Mouse (Mus musculus) erythroblast, adult 5-6 weeks (primary cell): ENCODE results near the gene Lcp1. TPM values are rescaled to one million over a fixed set of nuclear protein-coding genes. Genes with fewer than 3 reads are reported as not detected.
A peak's percentile ranks its signal among the peaks of the same experiment; 100 is the strongest.
"Not testable (repeated sequence)": the region's sequence is repeated elsewhere in the genome, so short reads cannot be mapped to it uniquely, and the experiment has no call there.

Experiments
- ATAC-seq: replicated peaks from 2 replicates; pipeline ENCODE4 v1.8.0; 2016; ENCODE audit warnings: moderate number of reproducible peaks, mild to moderate bottlenecking, moderate TSS enrichment, inconsistent platforms; ENCODE audit not compliant: poor library complexity, low FRiP score, severe bottlenecking
- total RNA-seq, 2 experiments: library from RNA; stranded (forward) in 1 of 2; stranded (reverse) in 1 of 2; fragments of 150-400 nt in 1 of 2; fragments of 200-764, 138-1000 nt in 1 of 2; gene quantifications; 2 replicates each; pipeline versions ENCODE4 v1.2.3 to v1.2.4; 2015 to 2017; ENCODE audit warnings: low replicate concordance in 2 of 2

Gene Lcp1
- 249 and 278 TPM in 2 replicates for total RNA-seq (2015; ENCODE audit: low replicate concordance)
- total RNA-seq (2017; ENCODE audit: low replicate concordance): 130 and 135 TPM in 2 replicates

DNA sequence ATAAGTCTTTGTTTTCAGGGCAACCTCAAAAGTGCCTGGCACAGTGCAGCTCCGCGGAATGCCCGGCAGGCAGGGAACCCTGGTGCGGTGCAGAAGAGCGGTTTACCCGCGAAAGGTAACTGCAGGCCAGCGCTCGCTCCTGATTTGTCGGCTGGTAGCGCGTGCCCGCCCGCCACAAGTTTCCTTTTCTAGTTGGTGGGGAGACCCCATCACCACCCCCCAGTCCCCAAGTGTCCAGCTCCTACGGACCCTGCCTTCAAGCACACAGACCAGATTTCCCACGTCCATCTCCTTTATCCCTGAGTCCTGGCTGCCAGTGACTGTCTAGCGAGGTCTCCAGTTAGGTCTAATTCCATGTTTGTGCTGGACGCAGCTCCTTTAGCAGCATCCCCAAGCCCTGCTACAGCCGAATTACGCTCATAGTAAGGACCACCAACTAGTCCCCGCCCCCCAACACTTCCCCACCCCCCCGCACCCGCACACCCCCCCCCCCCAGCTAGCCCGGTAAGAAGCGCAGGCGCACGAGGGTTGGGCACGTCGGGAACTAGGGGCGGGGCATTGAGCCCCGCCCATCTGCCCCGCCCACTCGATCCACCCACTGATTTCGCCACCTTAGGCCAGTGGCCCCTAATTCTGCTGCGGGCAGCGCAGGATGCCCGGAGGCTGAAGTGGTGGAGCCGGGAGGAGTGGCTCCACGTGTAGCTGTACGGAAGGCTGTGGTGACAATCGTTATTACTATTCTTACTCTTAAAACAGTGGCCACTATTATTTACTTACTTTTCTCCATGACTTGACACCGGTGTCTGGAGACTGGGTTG lies at the start of gene Lcp1, which contains the start of gene Lrrc63:
TSS of gene Lcp1 (plus strand) at position 601 of the 818 bp plus-strand sequence.
TSS of gene Lrrc63 (minus strand) at position 381 of the 818 bp plus-strand sequence.
- peak; percentile 94 for ATAC-seq

DNA sequence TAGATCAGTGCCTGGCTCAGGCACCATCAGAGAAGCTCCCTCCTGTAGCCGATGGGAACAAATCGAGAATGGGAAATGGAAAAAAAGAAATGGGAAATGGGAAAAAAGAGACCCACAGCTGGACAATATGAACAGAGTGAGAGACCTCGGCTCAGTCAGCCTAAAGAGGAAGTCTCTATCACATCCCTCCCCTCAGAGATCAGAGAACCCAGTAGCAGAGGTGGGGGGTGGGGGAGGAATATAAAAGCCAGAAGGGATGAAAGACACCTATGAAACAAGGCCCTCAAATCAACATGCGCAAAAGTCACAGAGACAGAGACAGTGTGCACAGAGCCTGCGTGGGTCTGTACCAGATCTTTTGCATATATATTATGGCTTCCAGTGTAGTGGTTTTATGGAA lies 27.9 kb upstream of the Lcp1 start:
- ATAC-seq: no peak

DNA sequence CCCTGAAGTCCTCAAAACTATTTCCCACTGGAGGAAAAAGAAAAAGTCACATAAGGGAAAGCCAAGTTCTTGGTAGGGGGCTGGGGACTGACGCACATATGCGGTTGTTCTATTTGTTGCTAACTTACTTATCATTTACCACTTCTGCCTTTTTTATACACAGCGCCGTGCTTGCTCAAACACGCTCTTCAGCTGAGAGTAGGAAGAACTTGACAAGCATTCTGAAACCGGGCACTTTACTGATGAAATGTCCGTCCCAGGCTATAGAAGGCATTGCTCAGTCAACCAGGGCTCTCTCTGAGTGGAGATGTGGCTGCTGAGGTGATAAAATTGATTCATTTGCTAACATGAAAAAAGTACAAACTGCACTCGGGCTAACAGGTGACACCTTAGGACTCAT lies 9.2 kb upstream of the Lcp1 start:
- no peak for ATAC-seq

DNA sequence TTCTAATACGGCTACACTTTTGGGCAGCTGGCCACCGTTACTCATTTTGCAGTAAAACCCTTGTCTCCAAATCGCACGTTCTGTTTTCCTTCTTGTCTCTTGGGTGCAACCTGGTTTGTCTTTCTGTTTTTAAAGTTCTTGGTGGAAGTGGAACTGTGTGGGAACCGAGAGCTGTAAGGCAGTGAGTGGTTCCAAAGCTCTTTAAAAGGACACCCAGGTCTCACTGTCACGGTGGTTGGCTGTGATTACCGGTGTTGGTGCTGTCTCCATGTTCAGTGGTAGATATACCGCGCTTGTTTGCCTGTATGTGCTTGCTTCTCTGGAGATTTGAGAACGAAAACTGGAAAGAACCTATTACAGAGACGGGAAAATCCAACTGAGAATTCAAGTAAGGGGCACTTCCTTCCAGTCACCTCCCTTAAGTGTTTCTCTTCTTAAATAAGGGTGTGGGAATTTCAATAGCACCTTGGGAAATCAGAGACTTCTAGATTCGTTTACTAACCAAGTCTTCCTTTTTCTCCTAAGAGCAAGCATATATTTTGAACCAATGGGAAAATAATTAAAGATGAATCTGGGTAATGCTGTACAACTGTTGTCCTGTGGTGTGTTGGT lies 529 bp downstream of the Lcp1 start:
- peak; percentile 56; the same call in 1 of the 2 replicates for ATAC-seq

DNA sequence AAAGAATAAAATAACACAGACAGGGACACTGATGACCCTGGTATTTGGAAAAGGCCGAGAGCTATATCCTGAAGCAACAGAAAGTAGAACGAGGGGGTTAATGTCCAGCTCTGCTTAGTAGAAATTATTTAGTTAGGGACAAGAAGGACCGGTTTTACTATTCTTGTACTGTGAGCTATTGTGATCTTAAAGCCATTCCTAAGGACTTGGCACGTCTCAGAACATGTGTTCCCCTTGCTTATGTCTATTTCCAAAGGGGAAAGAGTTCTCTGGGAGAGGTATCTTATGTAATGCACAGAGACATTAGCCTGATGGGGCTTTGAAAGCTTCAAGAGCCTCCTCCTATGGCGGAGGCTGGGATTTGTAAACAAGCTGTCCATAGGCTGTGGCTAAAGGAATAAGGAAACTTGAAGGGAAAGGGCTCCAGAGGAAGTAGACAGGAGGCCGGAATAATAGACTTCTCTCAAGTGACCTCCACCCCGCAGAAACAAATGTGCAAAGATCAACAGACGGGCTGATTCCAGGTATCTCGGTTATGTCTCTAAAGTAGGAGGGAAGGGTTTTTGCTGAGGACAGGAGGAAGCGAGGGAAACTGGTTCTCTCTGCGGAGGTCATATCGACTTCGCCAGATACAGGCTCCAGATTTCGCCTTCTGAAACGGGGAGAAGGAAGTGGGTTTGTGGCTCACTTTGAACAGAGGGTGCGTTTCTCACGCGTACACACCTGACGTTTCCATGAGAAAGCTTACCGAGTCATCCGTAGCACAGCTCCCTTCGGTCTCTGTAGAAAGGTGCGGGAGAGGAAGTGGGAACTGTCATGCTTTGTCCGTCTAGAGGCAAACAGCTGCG lies 5.4 kb downstream of the Lcp1 start:
- ATAC-seq: no peak

DNA sequence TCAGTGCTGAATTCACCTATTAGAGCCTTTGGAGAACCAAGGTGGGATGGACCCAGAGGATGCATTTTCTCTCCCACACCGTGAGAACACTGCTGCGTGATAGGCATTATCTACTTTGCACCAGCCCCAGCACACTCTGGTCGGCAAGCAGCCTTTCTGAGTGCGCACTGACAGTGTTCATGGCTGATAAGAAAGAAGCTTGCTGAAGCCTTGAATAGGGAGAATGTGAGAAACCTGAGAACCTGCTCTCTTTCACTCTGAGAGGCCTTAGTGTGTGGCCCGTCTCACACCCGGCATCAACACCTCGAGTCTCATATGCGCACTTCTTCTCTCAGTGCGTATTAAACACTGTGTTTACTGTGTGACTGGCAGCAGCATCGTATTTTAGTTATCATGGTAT lies 7.6 kb downstream of the Lcp1 start:
- peak; percentile 93 for ATAC-seq

DNA sequence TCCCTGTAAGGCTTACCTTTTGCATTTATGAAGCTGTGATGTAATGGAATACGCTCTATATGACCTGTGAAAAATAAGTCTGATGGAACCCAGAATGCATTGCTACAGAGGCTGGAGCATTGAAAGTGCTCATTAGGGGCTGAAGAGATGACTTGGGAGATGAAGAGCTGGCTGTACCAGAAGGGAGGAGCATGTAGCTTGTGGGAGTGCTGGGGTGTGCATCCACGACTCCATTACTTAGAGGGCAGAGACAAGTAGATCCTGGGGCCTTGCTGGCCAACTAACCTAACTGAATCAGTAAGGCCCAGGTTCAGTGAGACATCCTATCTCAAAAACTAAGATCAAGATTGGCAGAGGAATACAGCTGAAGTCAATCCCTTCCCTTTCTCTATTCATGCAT lies 8.3 kb downstream of the Lcp1 start:
- ATAC-seq: peak; percentile 73

DNA sequence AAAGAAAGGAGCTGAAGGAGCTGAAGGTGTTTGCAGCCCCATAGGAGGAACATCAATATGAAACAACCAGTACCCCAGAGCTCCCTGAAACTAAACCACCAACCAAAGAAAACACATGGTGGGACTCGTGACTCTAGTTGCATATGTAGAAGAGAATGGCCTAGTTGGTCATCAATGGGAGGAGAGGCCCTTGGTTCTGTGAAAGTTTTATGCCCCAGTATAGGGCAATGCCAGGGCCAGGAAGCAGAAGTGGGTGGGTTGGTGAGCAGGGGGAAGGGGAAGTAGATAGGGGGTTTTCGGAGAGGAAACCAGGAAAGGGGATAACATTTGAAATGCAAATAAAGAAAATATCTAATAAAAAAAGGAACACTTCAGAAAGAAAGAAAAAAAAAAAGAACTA lies 16.8 kb downstream of the Lcp1 start:
- ATAC-seq: not testable (repeated sequence)

DNA sequence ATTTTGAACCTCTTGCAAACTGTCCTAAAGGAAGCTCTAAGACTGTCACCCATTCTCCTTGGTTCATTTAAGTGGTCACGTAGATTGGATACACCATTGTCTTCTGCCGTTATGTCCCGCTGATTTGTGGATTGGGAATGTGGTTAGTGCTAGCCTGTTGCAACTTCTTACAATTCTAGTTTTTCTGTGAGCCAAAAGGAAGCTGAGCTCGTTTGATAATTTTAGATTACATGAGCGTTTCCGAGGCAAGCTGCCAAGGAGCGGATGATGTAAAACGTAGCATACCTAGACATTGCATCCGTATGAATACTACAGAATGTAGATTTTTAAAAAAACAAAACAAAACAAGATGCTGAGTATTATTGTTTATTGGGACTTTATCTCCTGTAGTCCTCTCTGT lies 17.3 kb downstream of the Lcp1 start:
- ATAC-seq: no peak

DNA sequence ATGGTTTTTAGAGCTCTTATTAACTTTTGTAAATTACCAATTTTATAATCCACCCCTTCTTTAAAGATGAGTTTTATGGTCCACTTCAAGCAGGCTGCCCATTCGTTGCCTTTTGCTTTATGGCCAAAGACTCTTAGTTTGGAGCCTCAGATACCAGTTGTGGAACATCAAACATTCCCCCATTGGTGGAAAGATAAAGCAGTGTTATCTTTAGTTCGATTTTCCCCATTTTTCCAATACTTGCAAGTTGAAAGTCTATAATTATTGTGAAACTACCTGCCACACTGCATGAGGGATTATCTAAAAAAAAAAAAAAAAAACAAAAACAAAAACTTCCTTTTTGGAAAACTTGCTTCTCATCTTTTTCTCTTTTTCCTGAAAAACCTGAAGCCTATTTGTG lies 19.8 kb downstream of the Lcp1 start:
- ATAC-seq: no peak

DNA sequence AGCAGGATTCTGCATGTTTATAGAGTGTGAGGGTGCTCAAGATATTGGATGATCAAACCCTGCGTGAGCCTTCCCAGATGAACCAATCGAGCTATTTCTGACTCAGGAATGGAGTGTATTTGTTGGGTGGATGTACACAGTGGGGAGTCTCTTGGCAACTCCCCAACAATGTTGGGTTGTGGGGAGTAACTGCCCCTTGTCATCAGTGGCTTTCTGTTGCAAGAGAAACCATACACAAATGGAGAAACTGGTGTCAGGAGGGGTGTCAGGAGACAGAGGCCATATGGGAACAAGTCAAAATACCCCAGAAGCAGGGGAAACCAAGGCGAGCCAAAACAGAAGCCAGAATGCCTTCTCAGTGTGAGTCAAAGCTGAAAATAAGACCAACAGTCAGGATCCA lies 20.2 kb downstream of the Lcp1 start:
- no peak for ATAC-seq

DNA sequence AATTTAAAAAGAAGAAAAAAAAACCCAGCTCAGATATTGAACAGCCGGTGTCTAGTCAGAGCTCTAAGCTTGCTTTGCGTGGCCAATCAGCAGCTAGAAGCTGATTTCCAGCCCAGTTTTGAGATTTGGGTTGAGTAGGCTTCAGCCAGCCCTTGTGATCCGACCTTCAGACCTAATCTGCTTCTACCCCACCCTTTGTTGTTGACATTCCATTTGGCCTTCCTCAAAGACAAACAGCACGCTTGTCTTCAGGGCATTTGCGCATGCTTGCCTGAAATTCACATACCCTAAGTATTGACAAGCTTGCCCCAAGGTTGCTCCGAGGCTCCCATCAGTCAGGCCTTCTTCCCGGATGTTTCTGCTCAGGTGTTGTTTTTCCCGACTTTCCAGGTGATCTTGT lies 23.6 kb downstream of the Lcp1 start:
- ATAC-seq: no peak

DNA sequence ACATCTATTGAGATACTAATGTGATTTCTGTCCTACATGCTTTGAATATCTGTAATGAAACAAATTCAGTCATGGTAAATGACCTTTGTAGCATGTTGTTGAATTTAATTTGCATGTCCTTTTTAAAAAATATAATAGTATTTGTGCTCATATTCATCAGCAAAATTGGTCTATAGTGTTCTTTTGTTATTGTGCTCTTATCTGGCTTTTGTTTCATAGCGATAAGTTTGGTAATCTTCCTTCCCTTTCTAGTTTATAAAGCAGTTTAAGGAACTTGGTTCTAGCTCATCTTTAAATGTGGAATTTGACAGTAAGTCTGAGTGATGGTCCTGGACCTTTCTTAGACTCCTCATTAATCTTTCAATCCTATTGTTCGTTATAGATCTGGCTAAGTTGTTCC lies 28.5 kb downstream of the Lcp1 start:
- no peak for ATAC-seq

DNA sequence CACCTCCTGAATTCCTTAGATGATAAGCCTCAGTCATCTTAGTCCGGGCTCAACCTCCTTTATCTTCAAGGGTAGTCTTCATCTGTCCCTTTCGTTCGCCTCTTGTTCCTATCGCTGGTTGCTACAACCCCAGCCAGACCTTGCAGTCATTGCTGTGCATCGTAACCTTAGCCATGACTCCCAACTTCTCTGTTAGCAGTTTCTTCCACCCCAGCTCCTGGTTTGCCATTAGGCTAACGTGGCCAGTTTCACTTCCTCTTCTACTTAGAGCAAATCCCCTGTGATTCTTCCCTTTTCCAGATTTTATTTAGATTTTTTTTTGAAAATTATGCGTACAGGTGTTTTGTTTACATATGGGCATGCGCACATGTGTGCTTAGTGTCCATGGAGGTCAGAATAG lies 33.0 kb downstream of the Lcp1 start:
- ATAC-seq: no peak

DNA sequence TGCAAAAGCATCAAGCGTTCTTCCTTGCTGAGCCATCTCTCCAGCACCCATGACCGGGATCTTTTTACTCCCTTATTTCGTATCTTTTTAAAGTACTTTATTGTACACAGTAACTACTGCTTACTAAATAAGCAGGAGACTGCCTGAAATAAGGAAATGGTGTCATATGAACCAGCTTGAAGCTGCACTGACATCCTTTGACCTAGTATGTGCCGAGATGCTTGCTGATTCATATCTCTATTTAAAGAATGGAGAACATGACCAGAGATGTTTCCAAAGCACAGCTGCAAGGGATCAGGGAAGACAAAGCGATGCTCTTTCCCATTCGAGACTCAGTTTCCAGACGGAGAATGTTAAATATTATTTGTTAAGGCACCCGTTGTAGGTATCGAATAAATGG lies 33.4 kb downstream of the Lcp1 start:
- ATAC-seq: no peak

DNA sequence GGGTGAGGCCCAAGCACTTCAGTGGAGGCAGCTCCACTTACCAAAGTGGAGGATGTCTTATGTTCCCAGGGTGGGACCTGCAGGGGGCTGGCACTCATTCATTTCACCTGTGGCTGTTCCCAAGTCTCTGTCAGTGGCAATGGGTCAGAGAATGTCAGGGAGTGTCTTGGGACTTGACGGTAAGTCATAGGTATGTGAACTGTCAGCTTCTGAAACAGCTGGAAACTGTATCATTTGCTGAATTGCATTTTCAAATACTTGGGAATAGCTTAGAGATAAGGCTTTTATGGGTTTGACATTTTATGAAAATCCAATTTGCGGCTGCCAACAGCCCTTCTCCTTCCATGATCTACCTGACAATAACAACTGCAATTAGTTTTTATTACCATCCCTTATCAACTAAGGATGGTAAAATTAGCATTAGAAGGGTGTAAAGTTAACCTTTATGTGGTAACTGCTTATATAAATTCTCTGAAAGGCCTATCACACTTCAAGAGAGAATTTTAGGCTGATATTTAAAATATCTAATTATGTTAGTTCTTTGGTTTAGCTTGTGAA lies 34.8 kb downstream of the Lcp1 start:
- no peak for ATAC-seq

DNA sequence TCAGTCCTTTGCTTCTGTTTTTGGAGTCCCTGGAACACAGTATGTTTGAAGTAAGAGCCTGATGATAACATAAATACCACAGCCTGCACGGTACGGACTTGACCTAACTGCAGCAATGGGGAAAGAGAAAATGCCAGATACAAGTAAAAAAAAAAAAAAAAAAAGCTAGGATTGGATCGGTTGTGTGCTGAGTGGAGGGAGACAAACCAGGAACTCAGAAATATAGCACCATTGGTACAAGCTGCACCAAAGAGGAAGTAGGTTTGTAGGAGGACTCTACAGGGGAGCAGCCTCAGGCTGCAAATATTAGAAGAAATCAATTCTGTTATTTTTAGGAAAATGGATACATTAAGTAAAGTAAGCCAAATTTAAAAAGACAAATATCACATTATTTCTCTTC lies 37.6 kb downstream of the Lcp1 start:
- ATAC-seq: no peak

DNA sequence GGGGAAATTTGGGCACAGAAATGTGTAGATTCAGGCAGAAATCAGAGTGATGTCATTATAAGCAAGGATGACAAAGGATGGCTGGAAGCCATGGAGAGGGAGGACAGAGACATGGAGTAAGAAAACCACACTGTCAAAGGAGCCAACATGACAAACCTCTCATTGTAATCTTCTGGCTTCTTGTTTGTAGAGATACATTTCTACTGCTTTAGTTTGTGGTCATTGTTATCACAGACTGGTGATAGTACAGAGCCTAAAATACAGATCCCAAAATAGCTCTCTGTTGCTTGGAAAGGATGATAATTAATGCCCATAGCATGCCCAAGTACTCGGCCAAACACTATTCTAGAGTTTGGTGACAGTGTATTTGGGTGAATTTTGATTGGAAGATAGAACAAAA lies 39.6 kb downstream of the Lcp1 start:
- no peak for ATAC-seq

DNA sequence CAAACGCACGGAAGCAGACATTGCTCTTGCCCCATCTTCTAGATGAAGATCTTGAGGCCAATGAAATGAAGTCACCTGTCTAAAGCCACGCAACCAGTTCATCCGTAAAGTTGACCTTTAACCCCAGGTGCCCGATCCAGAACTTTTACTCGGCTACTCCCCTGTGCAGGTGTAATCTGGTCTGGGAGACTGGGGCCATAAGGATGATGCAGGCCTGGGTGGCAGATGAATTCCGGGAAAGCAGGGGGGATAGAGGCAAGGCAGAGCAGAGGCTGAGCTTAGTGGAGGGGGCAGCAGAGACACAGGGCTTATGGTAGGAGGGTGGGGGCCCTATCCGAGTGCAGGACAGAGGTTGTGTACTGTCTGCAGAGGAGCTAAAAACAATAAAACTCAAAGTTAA lies 43.4 kb downstream of the Lcp1 start:
- no peak for ATAC-seq
